Mouse (Mus musculus) C2C12 (cell line): ENCODE data around the gene Tab2. TPM values are rescaled to one million over a fixed set of nuclear protein-coding genes. Genes with fewer than 3 reads are reported as not detected.

ENCODE experiments used
- H3K27me3 ChIP-seq: one replicate; pipeline ENCODE4 v1.6.1; 2011; ENCODE audit not compliant: control insufficient read depth, insufficient read depth, insufficient read length
- H3K36me3 ChIP-seq: one replicate; pipeline ENCODE4 v1.6.1; 2011; ENCODE audit not compliant: control insufficient read depth, insufficient read depth
- H3K4me3 ChIP-seq: one replicate; pipeline ENCODE4 v1.5.1; 2011; ENCODE audit warnings: mild to moderate bottlenecking, control low read depth; ENCODE audit not compliant: poor library complexity, insufficient read depth, severe bottlenecking
- H3K79me2 ChIP-seq: one replicate; pipeline ENCODE4 v1.6.1; 2011; ENCODE audit not compliant: control insufficient read depth, insufficient read depth
- H3K79me3 ChIP-seq: one replicate; pipeline ENCODE4 v1.6.1; 2011; ENCODE audit warnings: low read depth, control low read depth
- H3ac ChIP-seq: one replicate; pipeline ENCODE3; 2011; ENCODE audit warnings: low read depth; ENCODE audit not compliant: control insufficient read depth, insufficient read length
- CEBPB ChIP-seq: IDR thresholded peaks from one replicate; pipeline ENCODE4 v1.6.1; 2011; ENCODE audit warnings: low read depth, mild to moderate bottlenecking, control low read depth, moderate library complexity
- CTCF ChIP-seq: IDR thresholded peaks from one replicate; pipeline ENCODE4 v1.5.1; 2011; ENCODE audit not compliant: control insufficient read depth, insufficient read depth, insufficient read length
- FOSL1 ChIP-seq: IDR thresholded peaks from one replicate; pipeline ENCODE4 v1.8.0; 2011; ENCODE audit warnings: mild to moderate bottlenecking, low read length; ENCODE audit not compliant: poor library complexity, insufficient read depth, severe bottlenecking
- MAX ChIP-seq: IDR thresholded peaks from one replicate; pipeline ENCODE4 v1.6.1; 2011; ENCODE audit warnings: mild to moderate bottlenecking, control low read depth
- MYOD1 ChIP-seq: IDR thresholded peaks from one replicate; pipeline ENCODE4 v1.6.1; 2011; ENCODE audit warnings: low read depth; ENCODE audit not compliant: control insufficient read depth, insufficient read length
- MYOG ChIP-seq: IDR thresholded peaks from one replicate; pipeline ENCODE4 v1.6.1; 2011; ENCODE audit not compliant: control insufficient read depth, insufficient read length; ENCODE audit errors: extremely low read depth
- USF1 ChIP-seq: IDR thresholded peaks from one replicate; pipeline ENCODE4 v1.6.1; 2011; ENCODE audit warnings: low read depth, mild to moderate bottlenecking, control low read depth, moderate library complexity
- polyA plus RNA-seq: library from polyadenylated mRNA; unstranded; fragments of >200 nt; fragmentation: generic; extraction: Trizol; gene quantifications from one replicate; pipeline ENCODE4 v1.2.1, GENCODE M21; 2012; ENCODE audit warnings: missing spikeins

Gene Tab2
- polyA plus RNA-seq, 1 experiment: 19.1 TPM

GRCm38 (mm10) chr10:7874194-7874593 is 81.8 kb downstream of the Tab2 start:
- Histone ChIP-seq H3K27me3 (no peaks in the 10 kb centered on the region), H3K79me2 (no peaks in the 10 kb centered on the region), H3K79me3 (no peaks in the 10 kb centered on the region), H3K4me3 (no peak overlapping the region), H3ac (no peak overlapping the region), H3K36me3 (no peaks in the 10 kb centered on the region)
- TF ChIP-seq FOSL1 (no peak), MAX (no peak), CEBPB (no peak)

GRCm38 (mm10) chr10:7871381-7872020 is 84.5 kb downstream of the Tab2 start:
- H3K27me3 ChIP-seq: peaks cover 9% of the 10 kb centered on the region
- no peaks in the 10 kb centered on the region for H3K79me2 ChIP-seq
- H3K36me3 ChIP-seq: no peaks in the 10 kb centered on the region
- no peak overlapping the region for H3K4me3 ChIP-seq
- TF ChIP-seq CTCF (no peak), FOSL1 (no peak), MYOG (no peak), MYOD1 (no peak), USF1 (no peak), CEBPB (no peak), MAX (no peak)
- H3K79me3 ChIP-seq: no peaks in the 10 kb centered on the region
- H3ac ChIP-seq: no peak overlapping the region

DNA sequence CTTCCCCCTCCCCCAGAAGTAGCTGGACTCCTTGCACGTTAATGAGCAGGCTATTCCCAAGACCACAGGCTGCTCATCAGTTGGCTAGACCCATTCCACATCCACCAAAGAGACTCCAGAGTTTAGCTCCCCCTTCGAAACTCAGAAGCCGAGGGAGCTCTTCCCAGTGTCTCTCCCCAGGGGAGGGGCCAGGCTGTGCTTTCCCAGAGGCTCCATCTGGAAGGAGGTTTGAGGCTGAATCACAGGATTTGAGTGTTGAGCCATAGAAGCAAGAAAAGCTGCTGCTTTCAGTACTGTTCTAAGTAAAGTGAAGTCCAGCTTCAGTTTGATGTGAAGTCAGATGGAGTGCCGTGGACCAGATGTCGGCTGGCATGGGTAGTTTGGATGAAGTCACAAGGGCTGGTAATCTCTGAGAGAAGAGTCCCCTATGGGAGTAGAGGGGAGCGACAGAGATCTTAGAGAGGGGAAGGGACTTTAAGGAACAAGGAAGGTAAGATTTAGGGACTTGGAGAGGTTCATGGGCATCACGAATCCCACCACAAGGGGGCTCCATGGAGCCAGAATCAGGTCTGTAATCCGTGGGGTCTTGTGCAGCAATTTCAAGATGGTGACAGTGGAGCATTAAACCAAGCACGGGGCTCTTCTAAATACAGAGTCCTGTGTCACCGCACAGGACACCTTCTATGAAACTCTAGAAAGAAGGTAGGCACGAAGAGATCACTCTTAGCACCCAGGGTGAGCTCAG is 85.3 kb downstream of the Tab2 start:
- H3ac ChIP-seq: no peak overlapping the region
- no peak for TF ChIP-seq CTCF
- TF ChIP-seq CEBPB: no peak
- no peak for TF ChIP-seq MYOD1
- no peak for TF ChIP-seq MYOG
- no peak for TF ChIP-seq MAX
- TF ChIP-seq USF1: no peak
- TF ChIP-seq FOSL1: no peak
- no peaks in the 10 kb centered on the region for H3K79me2 ChIP-seq
- no peaks in the 10 kb centered on the region for H3K79me3 ChIP-seq
- no peaks in the 10 kb centered on the region for H3K36me3 ChIP-seq
- peaks cover 9% of the 10 kb centered on the region for H3K27me3 ChIP-seq
- H3K4me3 ChIP-seq: no peak overlapping the region

- Histone ChIP-seq H3K27me3 (peaks cover 9% of the 10 kb centered on the region), H3K4me3 (no peak overlapping the region), H3K79me3 (no peaks in the 10 kb centered on the region), H3ac (no peak overlapping the region), H3K36me3 (no peaks in the 10 kb centered on the region), H3K79me2 (no peaks in the 10 kb centered on the region)
- TF ChIP-seq MYOG (no peak), FOSL1 (no peak), CTCF (no peak), MAX (no peak), CEBPB (no peak), MYOD1 (no peak), USF1 (no peak)
These were observed 86.3 kb downstream of the Tab2 start for GRCm38 (mm10) chr10:7869746-7870145.

DNA sequence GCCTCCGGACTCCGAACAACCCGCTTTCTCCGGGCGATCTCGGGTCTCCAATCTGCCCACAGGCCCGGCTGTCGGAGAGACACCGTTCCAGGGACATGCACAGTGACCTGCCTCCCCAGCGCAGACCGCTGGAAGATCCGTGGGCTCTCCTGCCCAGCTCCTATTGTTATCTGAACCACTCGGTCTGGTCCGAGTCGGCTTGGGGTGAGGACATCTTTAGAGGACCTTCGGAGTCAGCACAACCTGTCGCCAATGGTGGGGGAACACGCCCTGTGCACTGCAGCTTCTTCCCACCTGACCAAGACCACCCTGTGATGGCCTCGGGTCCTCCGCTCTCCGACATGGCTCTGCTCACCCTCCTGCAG is 88.4 kb downstream of the Tab2 start:
- no peak for TF ChIP-seq USF1
- no peak for TF ChIP-seq FOSL1
- no peaks in the 10 kb centered on the region for H3K79me2 ChIP-seq
- peaks cover 9% of the 10 kb centered on the region for H3K27me3 ChIP-seq
- no peak overlapping the region for H3K4me3 ChIP-seq
- H3K79me3 ChIP-seq: no peaks in the 10 kb centered on the region
- no peaks in the 10 kb centered on the region for H3K36me3 ChIP-seq
- H3ac ChIP-seq: no peak overlapping the region
